Mouse (Mus musculus): ENCODE measurements around the gene Map4k3. TPM values are rescaled to one million over a fixed set of nuclear protein-coding genes. Genes with fewer than 3 reads are reported as not detected.

Gene Map4k3
- polyA plus RNA-seq, 1 experiment from 2014 or later, result 5.5 TPM

DNA sequence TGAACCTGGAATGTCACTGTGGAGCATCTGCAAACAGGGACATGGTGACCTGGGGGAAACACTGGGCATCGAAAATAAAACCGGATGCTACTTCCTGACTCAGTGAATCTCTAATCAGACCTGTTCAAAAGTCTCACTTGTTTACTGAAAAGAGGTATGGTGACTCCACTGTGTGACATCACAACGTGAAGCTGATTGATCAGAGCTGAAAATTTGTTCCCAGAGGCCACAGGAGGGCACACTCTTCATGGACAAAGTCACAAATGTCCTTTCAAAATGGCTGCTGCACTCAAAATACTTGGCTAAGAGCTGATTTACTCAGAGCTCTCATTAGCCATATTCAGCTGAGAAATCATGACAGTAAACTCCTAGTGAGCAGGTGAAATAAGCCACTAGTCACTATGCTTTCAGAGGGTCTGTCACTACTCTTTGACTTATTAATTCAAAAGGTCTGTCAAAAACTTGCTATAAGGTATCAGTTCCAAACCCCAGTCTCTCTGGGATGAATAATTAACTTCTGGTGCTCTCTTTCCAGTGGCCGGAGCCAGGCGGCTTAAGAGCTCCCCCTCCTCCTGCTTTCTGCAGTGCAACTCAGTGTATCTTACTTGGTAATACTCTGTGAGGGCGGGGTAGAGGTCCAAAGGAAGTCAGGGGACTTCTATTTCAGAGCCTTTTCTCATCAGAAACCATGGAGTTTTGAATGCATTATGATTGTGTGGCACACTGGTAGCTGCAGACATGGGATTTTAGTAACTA lies 44.3 kb downstream of the Map4k3 start:
- Histone ChIP-seq H3K4me3 (ENCODE audit: low read depth, low read length) (no peak overlapping the region), H3K9me3 (ENCODE audit: low read length) (no peaks in the 10 kb centered on the region), H3K9ac (replicated peaks) (no peak overlapping the region), H3K4me2 (ENCODE audit: low read depth, low read length) (peak overlapping the region; percentile 24; the same call in 1 of the 2 replicates), H3K27me3 (ENCODE audit: insufficient read depth, low read length) (no peaks in the 10 kb centered on the region), H3K4me1 (ENCODE audit: insufficient read depth) (no peaks in the 10 kb centered on the region), H3K36me3 (replicated peaks; ENCODE audit: insufficient read depth, low read length) (0 out of 2 replicates have a peak, but pooled peaks cover 2% of the 10 kb centered on the region), H3K27ac (ENCODE audit: low read depth) (peak overlapping the region; percentile 64)
- DNase-seq (peak; percentile 54), ATAC-seq (peak; percentile 89)
- TF ChIP-seq CTCF (IDR thresholded peaks at IDR 0.05; ENCODE audit: low read depth) (peak; percentile 68), EP300 (IDR thresholded peaks at IDR 0.05; ENCODE audit: low read depth) (no peak)
- 40% methylated on average over 6 of the region's 6 CpGs for WGBS (ENCODE audit: insufficient replicate concordance)

GRCm38 (mm10) chr17:80683041-80683440 lies 45.2 kb downstream of the Map4k3 start:
- TF ChIP-seq EP300 (IDR thresholded peaks at IDR 0.05; ENCODE audit: low read depth) (no peak), CTCF (IDR thresholded peaks at IDR 0.05; ENCODE audit: low read depth) (no peak)
- 59% methylated on average over 5 of the region's 5 CpGs for WGBS (ENCODE audit: insufficient replicate concordance)

DNA sequence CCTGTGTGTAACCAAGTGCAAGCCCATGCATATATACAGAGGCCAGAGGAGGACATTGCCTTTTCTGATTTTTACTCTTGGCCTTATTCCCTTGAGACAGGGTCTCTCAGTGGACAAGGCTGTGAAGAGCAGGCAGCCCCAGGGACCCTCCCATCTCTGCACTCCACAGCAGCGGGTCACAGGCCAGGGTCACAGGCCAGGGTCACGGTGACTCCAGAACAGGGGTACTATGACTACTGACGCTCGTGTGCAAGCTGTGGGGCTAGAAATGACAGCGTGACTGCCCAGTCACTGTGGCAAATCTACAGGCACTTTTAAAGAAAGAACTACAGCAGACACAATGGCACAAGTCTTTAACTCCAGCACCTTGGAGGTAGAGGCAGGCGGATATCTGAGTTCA lies 50.1 kb downstream of the Map4k3 start:
- H3K9ac ChIP-seq (replicated peaks), result no peak overlapping the region
- ATAC-seq (no peak), DNase-seq (no peak)
- H3K27me3 ChIP-seq (ENCODE audit: insufficient read depth, low read length), result no peaks in the 10 kb centered on the region
- no peak overlapping the region for H3K27ac ChIP-seq (ENCODE audit: low read depth)
- H3K4me1 ChIP-seq (ENCODE audit: insufficient read depth), result peaks cover 5% of the 10 kb centered on the region; the same call in 1 of the 2 replicates
- no peak overlapping the region for H3K4me2 ChIP-seq (ENCODE audit: low read depth, low read length)
- no peaks in the 10 kb centered on the region for H3K9me3 ChIP-seq (ENCODE audit: low read length)
- 64% methylated on average over 6 of the region's 6 CpGs for WGBS (ENCODE audit: insufficient replicate concordance)
- TF ChIP-seq EP300 (IDR thresholded peaks at IDR 0.05; ENCODE audit: low read depth), result no peak
- no peak for TF ChIP-seq CTCF (IDR thresholded peaks at IDR 0.05; ENCODE audit: low read depth)
- H3K36me3 ChIP-seq (replicated peaks; ENCODE audit: insufficient read depth, low read length), result no peaks in the 10 kb centered on the region
- H3K4me3 ChIP-seq (ENCODE audit: low read depth, low read length), result no peak overlapping the region

More at GRCm38 (mm10) chr17:80683041-80683440, 45.2 kb downstream of the Map4k3 start:
- Histone ChIP-seq H3K9me3 (ENCODE audit: low read length) (no peaks in the 10 kb centered on the region), H3K27me3 (ENCODE audit: insufficient read depth, low read length) (no peaks in the 10 kb centered on the region), H3K4me3 (ENCODE audit: low read depth, low read length) (no peak overlapping the region), H3K27ac (ENCODE audit: low read depth) (peak overlapping the region; percentile 64), H3K36me3 (replicated peaks; ENCODE audit: insufficient read depth, low read length) (0 out of 2 replicates have a peak, but pooled peaks cover 2% of the 10 kb centered on the region), H3K4me2 (ENCODE audit: low read depth, low read length) (no peak overlapping the region), H3K4me1 (ENCODE audit: insufficient read depth) (no peaks in the 10 kb centered on the region), H3K9ac (replicated peaks) (no peak overlapping the region)
- DNase-seq (no peak), ATAC-seq (no peak)

- ATAC-seq (peak; percentile 53), DNase-seq (no peak)
- H3K9ac ChIP-seq (replicated peaks), result no peak overlapping the region
- H3K27me3 ChIP-seq (ENCODE audit: insufficient read depth, low read length), result no peaks in the 10 kb centered on the region
- H3K4me1 ChIP-seq (ENCODE audit: insufficient read depth), result peaks cover 5% of the 10 kb centered on the region; the same call in 1 of the 2 replicates
- no peak overlapping the region for H3K4me3 ChIP-seq (ENCODE audit: low read depth, low read length)
- no peak for TF ChIP-seq EP300 (IDR thresholded peaks at IDR 0.05; ENCODE audit: low read depth)
- 64% methylated on average over 11 of the region's 11 CpGs for WGBS (ENCODE audit: insufficient replicate concordance)
- no peak overlapping the region for H3K4me2 ChIP-seq (ENCODE audit: low read depth, low read length)
- H3K36me3 ChIP-seq (replicated peaks; ENCODE audit: insufficient read depth, low read length), result no peaks in the 10 kb centered on the region
- H3K27ac ChIP-seq (ENCODE audit: low read depth), result peak overlapping the region; percentile 45; the same call in 1 of the 2 replicates
- H3K9me3 ChIP-seq (ENCODE audit: low read length), result no peaks in the 10 kb centered on the region
These were observed 51.3 kb downstream of the Map4k3 start for GRCm38 (mm10) chr17:80676859-80677535.

GRCm38 (mm10) chr17:80676211-80676610 lies 52.1 kb downstream of the Map4k3 start:
- Histone ChIP-seq H3K4me1 (ENCODE audit: insufficient read depth) (peaks cover 5% of the 10 kb centered on the region; the same call in 1 of the 2 replicates), H3K9ac (replicated peaks) (no peak overlapping the region), H3K9me3 (ENCODE audit: low read length) (no peaks in the 10 kb centered on the region), H3K36me3 (replicated peaks; ENCODE audit: insufficient read depth, low read length) (no peaks in the 10 kb centered on the region), H3K27me3 (ENCODE audit: insufficient read depth, low read length) (no peaks in the 10 kb centered on the region), H3K27ac (ENCODE audit: low read depth) (no peak overlapping the region), H3K4me3 (ENCODE audit: low read depth, low read length) (no peak overlapping the region), H3K4me2 (ENCODE audit: low read depth, low read length) (no peak overlapping the region)
- no peak for DNase-seq
- 64% methylated on average over 2 of the region's 2 CpGs for WGBS (ENCODE audit: insufficient replicate concordance)
- TF ChIP-seq EP300 (IDR thresholded peaks at IDR 0.05; ENCODE audit: low read depth) (no peak), CTCF (IDR thresholded peaks at IDR 0.05; ENCODE audit: low read depth) (no peak)
- ATAC-seq, result no peak

DNA sequence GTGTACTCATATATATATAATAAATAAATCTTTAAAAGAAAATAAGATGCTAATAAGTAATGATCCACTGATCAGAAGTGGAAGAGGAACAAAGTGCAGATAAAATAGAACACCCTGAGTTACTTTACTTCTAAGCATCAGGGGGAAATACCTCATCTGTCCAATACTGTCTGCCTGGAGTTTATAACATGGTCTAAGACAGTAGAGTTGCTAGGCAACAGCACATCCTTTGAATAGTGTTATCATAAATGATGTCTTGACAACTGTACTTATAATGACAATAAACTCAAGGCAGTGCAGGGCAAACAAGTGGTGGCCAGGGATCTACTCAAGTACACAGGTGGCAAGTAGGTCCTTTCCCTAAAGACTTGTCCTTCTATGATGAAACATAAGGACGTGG lies 57.9 kb downstream of the Map4k3 start:
- Histone ChIP-seq H3K27ac (ENCODE audit: low read depth) (no peak overlapping the region), H3K4me2 (ENCODE audit: low read depth, low read length) (no peak overlapping the region), H3K9ac (replicated peaks) (no peak overlapping the region), H3K4me1 (ENCODE audit: insufficient read depth) (no peaks in the 10 kb centered on the region), H3K36me3 (replicated peaks; ENCODE audit: insufficient read depth, low read length) (no peaks in the 10 kb centered on the region), H3K9me3 (ENCODE audit: low read length) (no peaks in the 10 kb centered on the region), H3K27me3 (ENCODE audit: insufficient read depth, low read length) (no peaks in the 10 kb centered on the region), H3K4me3 (ENCODE audit: low read depth, low read length) (no peak overlapping the region)
- no peak for ATAC-seq
- no peak for DNase-seq
- TF ChIP-seq CTCF (IDR thresholded peaks at IDR 0.05; ENCODE audit: low read depth) (no peak), EP300 (IDR thresholded peaks at IDR 0.05; ENCODE audit: low read depth) (no peak)
- WGBS (ENCODE audit: insufficient replicate concordance), result 79% methylated on average over 1 of the region's 1 CpGs

Data from liver, postnatal 0 days (tissue).